Mouse (Mus musculus) G1E-ER4 (cell line): Measurements from ENCODE around the gene Epha3. TPM values are rescaled to one million over a fixed set of nuclear protein-coding genes. Genes with fewer than 3 reads are reported as not detected.

Experiments used
- GATA1 ChIP-seq: IDR thresholded peaks from one replicate; pipeline ENCODE4 v1.8.0; 2012; ENCODE audit warnings: low read length, inconsistent platforms
- polyA plus RNA-seq: library from polyadenylated mRNA; stranded (reverse); fragments of >175 nt; gene quantifications from 2 replicates; pipeline ENCODE4 v1.2.3, GENCODE M21; 2012

Gene Epha3
- polyA plus RNA-seq, 1 experiment: not detected

DNA sequence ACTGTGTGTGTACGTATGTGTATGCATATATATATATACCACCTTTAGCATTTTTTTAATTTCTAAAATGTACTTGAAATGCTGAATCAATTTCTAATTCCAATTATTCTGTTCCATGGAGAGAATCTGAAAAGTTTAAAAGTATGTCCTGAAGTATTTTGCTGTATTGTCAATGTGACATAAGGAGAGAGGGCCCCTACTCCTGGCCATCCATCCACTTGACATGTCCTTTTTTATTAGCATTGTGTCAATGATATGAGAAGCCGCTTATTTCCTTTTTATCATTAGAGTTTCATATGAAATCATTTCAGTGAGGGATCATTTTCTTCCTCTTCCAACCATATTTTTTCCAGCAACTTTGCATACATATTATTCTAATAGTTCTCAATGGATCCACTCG, 58.0 kb downstream of the Epha3 start:
- TF ChIP-seq GATA1: no peak

DNA sequence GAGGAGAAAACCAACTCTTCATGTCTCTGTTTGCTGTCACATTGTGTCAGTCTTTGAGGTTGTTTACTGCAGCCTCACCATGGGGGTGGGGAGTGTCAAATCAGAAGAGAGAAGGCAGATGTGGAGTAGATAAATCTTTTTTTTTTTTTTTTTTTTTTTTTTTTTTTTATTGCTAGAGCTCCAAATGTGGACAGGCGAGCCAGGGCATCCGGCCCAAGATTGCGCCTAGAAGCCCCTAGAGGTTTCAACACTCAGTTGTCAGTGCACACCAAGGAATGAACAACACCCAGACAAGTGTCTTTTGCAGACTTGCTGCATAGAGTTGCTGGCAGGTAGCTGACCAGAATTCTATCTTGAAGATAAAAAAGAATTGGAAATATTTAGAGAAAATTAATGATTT, 62.5 kb downstream of the Epha3 start:
- TF ChIP-seq GATA1: no peak

DNA sequence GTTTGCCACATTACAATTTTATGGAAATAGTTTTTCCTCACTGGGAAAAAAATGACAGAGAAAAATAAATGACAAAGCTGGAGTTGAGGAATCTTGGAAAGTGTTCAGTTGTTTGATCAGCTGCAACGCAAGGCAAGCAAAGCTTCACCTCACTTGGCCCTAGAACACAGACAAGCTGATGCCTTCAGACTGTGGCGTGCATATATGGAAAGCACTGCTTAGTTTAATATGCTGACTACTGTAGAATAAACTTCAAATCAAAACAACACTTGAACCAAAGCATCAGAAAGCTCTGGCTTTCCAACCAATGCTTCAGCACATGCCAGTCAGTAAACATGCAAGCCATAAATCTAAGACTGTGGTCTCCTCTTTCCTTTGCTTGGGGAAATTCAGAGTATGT, 65.6 kb downstream of the Epha3 start:
- no peak for TF ChIP-seq GATA1

DNA sequence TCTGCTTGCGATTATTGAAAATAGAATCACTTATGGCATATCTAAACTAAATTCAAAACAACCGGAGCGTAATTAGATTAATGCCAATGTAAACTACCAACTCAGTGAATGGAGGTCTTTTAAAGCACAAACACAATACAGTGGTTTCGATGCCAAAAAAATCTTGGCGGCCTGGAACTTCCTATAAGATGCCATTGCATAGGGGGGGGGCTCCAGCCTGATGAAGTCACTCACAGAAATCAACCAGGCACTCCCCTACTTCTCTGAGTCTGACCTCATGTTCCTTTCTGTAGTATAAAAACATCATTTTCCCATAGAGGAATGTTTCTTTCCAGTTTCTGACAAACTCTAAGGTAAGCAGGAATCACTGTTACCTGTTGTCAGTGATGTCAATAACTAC, 69.7 kb downstream of the Epha3 start:
- no peak for TF ChIP-seq GATA1

DNA sequence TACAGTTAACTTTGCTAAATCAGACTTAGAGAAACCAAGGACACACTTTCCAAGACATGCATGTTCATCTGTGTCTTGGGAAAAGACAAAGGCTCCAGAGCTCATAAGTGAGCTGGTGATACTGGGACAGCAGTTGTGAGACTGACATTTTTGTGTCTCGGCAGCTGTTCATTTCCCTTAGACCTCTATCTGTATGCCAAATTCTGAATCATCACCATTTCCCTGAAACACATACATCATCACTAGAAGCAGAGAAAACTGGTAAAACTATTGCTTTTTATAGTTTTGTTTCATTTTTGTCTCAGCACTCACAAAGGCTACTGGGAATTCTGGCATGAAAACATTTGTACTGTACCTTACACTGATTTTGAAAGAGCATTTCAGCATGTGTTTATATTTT, 70.2 kb downstream of the Epha3 start:
- no peak for TF ChIP-seq GATA1

DNA sequence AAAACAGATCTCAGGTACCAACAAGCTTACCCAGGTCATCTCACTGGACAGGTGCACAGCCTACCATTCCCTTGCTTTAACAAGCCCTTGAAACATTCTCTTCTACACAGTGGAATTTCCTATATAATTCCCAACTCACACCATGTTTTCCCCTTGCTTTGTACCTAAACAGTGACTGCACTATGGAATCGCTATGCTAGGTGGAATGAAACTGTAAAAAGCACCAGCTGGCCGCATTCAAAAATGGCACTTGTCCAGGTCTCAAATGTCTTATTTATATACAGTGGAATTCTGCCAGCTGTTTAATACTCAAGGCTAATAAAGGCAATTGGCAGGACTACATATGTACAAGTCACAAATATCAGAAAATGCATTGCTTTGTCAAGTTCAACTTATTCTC, 71.9 kb downstream of the Epha3 start:
- no peak for TF ChIP-seq GATA1

DNA sequence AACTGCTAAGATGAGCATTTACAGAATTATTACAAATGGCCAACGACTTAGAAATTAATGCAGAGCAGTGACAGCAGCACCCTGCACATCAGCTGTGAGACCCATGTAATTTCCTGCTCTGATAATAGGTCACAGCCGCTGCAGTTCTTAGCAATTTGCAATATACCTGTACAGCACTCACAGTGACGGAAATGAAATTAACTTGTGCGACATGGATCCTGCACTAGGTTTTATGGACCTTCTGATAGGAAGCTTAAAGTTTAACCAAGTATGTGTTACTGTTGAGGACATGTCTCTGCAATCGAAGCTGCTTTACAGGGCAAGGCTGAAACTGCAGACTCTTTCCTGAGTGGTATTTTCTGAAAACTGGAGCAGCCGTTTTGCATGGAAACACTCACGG, 80.4 kb downstream of the Epha3 start:
- TF ChIP-seq GATA1: no peak

DNA sequence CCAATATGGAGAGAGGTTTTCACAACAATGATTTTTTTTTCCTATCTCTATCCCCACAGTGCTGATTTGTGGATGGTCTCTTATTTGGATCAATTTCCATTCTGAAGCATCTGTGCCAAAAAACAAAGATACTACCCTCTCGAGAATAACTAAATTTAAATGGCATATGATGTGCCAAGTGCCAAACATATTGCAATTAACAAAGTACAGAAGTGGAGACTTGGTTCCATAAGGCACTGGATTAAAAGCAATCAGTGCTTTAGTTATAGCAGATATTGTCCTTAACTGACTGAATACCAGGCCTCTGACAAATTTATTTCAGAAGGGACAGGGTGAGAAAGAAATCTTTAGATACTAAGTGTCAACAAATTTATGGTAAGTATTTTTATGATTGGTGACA, 81.9 kb downstream of the Epha3 start:
- TF ChIP-seq GATA1: no peak

DNA sequence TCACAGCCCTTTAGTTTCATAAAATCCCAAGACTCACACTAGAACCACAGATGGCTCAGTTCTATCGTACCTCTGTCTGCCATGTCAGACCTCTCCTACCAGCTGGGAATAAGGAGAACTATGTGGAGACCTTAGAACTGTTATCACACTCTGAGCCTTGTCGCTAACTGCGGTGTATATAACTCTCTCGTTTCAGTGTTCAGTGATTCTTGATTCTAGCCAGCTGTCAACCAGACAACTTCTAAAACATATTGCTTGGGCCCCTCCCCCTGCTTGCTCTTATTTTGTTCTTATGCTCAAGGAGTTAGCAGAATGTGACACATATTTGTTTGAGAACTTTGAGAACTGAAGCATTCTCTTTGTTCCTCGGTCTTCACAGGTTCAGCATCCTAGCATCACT, 83.8 kb downstream of the Epha3 start:
- no peak for TF ChIP-seq GATA1

DNA sequence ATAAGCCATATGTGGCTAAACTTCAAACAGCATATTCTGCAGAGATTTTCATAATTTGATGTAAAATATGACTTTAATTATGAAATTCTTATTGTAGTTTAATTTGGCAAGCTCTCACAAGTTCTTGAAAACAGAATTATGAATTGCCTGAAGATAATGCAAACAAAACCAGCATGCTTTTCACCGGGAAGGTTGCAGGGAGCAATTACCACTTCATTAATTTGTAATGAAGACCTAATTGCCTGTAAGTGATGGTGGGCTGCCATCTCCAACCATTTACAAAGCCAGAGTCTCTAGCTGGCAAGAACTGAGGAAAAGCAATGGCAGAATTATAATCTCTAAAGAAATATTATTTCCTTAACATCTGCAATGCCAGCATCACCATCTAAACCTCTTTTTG, 86.2 kb downstream of the Epha3 start:
- TF ChIP-seq GATA1: no peak

DNA sequence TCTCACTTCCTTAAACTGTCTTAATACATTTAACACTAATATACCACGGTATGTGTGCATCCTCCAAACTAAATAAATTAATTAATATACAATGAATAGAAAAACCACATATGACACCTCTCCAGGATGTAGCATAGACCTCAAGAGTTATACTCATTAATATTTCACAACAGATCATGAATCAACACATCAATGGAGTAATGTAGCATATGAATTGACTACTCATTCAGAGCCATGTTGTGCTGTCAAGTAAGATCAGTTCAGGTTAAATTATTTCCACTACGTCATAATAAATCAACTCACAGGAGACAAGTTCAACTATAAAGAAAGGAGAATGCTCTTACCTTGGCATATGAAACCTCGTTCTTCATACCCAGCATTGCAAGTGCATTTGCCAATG, 91.4 kb downstream of the Epha3 start:
- TF ChIP-seq GATA1: no peak

DNA sequence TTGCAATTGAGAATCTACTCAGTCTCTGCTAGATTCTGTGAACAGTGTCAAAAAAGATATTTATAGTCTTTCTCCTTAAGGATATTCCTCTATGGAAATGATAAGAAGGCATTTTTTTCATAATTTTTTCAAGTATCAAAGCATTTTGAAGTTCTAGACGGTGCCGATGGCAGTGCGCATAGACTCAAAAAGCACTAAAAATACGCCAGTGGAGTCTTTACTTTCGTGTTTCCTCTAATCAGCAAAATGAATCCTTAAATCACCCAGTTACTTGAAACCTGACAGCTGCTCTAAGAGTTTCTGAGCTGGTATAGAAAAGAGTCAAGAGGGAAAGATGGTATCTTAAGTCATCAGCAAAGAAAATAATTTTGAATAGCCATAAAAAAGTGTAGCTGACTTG, 96.4 kb downstream of the Epha3 start:
- TF ChIP-seq GATA1: no peak

DNA sequence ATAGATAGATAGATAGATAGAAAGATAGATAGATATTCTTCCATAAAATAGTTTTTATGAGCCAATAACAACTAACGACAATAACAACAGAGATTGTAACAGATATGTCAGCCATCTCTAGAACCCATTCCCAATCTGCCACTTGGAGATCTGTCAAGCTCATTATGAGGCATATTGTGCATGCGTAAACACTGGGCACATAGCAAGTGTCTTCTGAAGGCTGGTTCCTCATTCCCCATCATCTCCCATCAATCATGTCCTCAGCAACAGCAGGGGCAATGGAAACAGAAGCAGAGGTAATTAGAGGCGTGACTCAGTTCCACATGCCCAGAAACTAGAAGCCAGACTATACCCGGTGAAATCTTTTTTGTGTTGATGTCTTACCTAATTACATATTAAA, 102.8 kb downstream of the Epha3 start:
- no peak for TF ChIP-seq GATA1

DNA sequence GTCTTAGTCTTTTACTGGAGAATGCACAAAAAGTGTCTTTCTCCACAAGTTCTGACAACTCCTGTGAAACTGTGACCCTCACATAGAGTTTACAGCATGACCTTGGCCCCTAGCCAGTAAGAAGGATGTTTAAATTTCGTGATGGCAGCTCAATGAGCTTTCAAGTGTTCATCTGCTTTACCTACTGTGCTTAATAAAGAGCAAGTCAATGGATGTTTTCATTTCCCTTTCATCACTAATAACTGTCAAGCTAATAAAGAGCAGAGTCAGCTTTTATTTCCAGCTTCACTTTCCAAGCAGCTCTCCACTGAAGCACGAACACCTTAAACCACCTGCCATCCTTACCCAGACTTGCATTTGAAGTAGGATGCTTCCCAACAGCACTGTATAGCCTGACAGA, 103.9 kb downstream of the Epha3 start:
- TF ChIP-seq GATA1: no peak

DNA sequence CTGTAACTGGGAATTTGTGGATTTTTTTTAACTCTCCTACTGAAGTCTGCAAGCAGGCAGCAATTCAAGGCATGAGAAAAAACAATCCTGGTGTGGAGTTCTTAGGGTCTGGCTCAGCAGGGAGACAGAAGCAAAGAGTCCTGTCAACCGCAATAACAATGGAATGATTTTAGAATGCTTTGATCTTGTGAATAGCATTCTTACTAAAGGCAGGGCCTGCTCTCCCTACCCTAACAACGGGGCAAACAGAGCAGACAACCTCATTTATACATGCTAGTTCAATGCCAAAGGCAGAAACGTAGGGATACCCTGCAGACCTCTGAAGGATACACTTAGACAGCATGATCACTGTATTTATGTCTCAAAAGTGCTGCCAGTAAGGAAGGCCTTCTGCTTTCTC, 110.9 kb downstream of the Epha3 start:
- TF ChIP-seq GATA1: no peak

DNA sequence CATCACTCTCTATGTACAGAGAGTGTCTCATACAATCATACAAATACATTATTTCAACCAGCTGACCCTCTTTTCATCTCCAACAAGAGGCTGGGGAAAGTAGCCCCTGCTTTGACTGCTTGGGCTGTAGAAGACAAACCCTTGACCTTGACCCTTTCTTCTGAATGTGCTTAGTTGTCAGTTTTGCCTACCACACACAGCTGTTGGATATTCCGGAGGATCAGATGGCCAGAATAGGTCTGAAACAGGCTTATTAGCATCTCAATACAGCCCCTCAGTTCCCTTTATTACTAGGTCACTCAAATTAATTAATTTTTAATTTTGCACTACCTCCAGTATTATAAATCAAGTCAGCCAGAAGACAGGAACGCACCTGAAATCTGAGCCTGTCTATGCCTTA, 116.2 kb downstream of the Epha3 start:
- TF ChIP-seq GATA1: no peak

DNA sequence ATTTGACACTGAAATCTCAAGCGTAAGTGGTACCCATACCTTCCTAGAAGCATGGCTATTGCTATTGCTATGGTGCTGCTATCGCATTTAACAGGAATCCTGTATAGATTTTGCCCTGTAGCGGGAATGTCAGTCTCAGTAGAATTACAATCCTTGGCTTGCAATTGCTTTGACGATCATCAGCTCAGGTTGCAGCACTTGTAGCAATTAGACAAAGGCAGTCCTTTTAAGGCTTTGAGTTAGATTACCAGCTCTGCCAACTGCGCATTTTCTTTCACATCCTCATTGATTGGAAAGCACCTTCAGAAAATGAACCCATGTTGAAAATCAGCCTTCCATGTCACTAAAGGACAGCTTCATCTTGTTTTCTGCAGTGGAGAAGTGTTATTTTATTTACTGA, 118.5 kb downstream of the Epha3 start:
- TF ChIP-seq GATA1: no peak

DNA sequence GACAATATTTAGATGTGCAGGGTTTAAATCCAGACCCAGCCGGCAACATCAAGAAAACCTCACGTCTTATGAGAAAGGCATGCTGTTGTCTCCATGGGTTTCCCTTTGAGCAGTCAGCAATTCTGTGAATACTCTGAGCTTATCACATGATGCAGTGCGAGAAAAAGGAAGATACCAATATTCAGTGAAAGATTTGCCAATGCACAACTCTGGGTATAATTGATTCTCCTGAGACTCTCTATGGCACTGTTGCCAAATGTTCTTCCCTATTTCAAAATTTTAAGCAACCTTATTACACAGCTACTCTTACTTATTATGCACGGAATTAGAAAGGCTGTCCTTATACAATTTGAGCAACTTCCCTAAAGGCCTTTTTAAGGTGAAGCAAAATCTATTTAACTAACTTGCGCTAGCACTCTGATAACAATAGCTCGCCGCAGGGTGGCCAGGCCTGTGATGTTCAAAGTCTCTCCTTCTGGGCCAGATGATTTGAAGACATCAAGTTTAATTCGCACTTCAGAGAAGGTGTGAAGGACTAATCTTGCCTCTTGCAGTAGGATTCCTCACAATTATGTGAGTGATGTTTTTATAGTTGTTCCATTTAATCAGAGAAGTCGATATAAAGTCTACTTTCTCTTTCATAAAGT, 120.6 kb downstream of the Epha3 start:
- TF ChIP-seq GATA1: no peak
